Mouse (Mus musculus) bone marrow macrophage, adult 2 months (primary cell): ENCODE data around the gene Gm18596. TPM values are rescaled to one million over a fixed set of nuclear protein-coding genes. Genes with fewer than 3 reads are reported as not detected.
"Not testable (repeated sequence)": the region's sequence is repeated elsewhere in the genome, so short reads cannot be mapped to it uniquely, and the experiment has no call there.

Experiments used
- H3K27ac ChIP-seq: 2 replicates; pipeline ENCODE4 v1.5.1; 2012; ENCODE audit warnings: low read depth, low read length; ENCODE audit not compliant: insufficient read depth
- H3K4me1 ChIP-seq: 2 replicates; pipeline ENCODE4 v1.6.1; 2012; ENCODE audit warnings: low read length; ENCODE audit not compliant: control insufficient read depth, insufficient read depth
- H3K4me3 ChIP-seq: 2 replicates; pipeline ENCODE4 v1.5.1; 2012; ENCODE audit warnings: mild to moderate bottlenecking, low read length, moderate library complexity; ENCODE audit not compliant: insufficient read depth
- CTCF ChIP-seq: IDR thresholded peaks from 2 replicates; pipeline ENCODE4 v1.5.1; 2012; ENCODE audit warnings: low read depth, mild to moderate bottlenecking, low read length, moderate library complexity
- POLR2A ChIP-seq: IDR thresholded peaks from 2 replicates; pipeline ENCODE4 v1.6.1; 2012; ENCODE audit warnings: mild to moderate bottlenecking, low read depth, low read length, borderline replicate concordance
- polyA plus RNA-seq: library from polyadenylated mRNA; stranded (reverse); fragments of >200 nt; gene quantifications from 2 replicates; pipeline ENCODE4 v1.2.4, GENCODE M21; 2012; ENCODE audit not compliant: missing spikeins, insufficient read depth, insufficient read length

The Gm18596 gene
- polyA plus RNA-seq = not detected in 2 replicates

- H3K27ac ChIP-seq, H3K4me3 ChIP-seq, H3K4me1 ChIP-seq: not testable (repeated sequence)
Observed at GRCm38 (mm10) chr10:77741924-77742688, at the start of gene Gm18596. Gene Gm18596, minus strand, starts transcription at chr10:77742638.

GRCm38 (mm10) chr10:77788621-77789020, 46.2 kb upstream of the Gm18596 start:
- no peak for TF ChIP-seq POLR2A
- TF ChIP-seq CTCF = no peak
- Histone ChIP-seq H3K4me3 (no peak overlapping the region), H3K4me1 (no peaks in the 10 kb centered on the region), H3K27ac (no peak overlapping the region)

GRCm38 (mm10) chr10:77787876-77788275, 45.4 kb upstream of the Gm18596 start, which contains the start of gene Gm7137:
Gene Gm7137, minus strand, starts transcription at chr10:77788200.
- not testable (repeated sequence) for H3K4me3 ChIP-seq, H3K4me1 ChIP-seq, H3K27ac ChIP-seq

GRCm38 (mm10) chr10:77783396-77783795, 41.0 kb upstream of the Gm18596 start:
- not testable (repeated sequence) for H3K27ac ChIP-seq, H3K4me1 ChIP-seq, H3K4me3 ChIP-seq

GRCm38 (mm10) chr10:77782442-77782841, 40.0 kb upstream of the Gm18596 start, which contains the start of gene Gm3250:
Gene Gm3250, minus strand, starts transcription at chr10:77782542.
- H3K4me1 ChIP-seq, H3K4me3 ChIP-seq, H3K27ac ChIP-seq: not testable (repeated sequence)

- H3K4me1 ChIP-seq, H3K4me3 ChIP-seq, H3K27ac ChIP-seq: not testable (repeated sequence)
Observed at GRCm38 (mm10) chr10:77776844-77777243, 34.4 kb upstream of the Gm18596 start, which contains the start of gene Gm7138. Gene Gm7138, minus strand, starts transcription at chr10:77776944.

GRCm38 (mm10) chr10:77772142-77772541, 29.7 kb upstream of the Gm18596 start:
- not testable (repeated sequence) for H3K27ac ChIP-seq, H3K4me1 ChIP-seq, H3K4me3 ChIP-seq

GRCm38 (mm10) chr10:77771225-77771624, 28.8 kb upstream of the Gm18596 start, which contains the start of gene Gm3238:
Gene Gm3238, minus strand, starts transcription at chr10:77771325.
- H3K27ac ChIP-seq, H3K4me1 ChIP-seq, H3K4me3 ChIP-seq: not testable (repeated sequence)

GRCm38 (mm10) chr10:77769727-77770126, 27.3 kb upstream of the Gm18596 start:
- TF ChIP-seq POLR2A = no peak
- no peak for TF ChIP-seq CTCF
- H3K4me1 ChIP-seq = no peaks in the 10 kb centered on the region
- no peak overlapping the region for H3K4me3 ChIP-seq
- H3K27ac ChIP-seq = no peak overlapping the region

- not testable (repeated sequence) for H3K27ac ChIP-seq, H3K4me3 ChIP-seq, H3K4me1 ChIP-seq
Observed at GRCm38 (mm10) chr10:77759582-77759981, 17.1 kb upstream of the Gm18596 start, which contains the start of gene Gm3233. Gene Gm3233, minus strand, starts transcription at chr10:77759682.

- H3K4me1 ChIP-seq = no peaks in the 10 kb centered on the region
- H3K4me3 ChIP-seq = no peak overlapping the region
- TF ChIP-seq POLR2A (no peak), CTCF (no peak)
- no peak overlapping the region for H3K27ac ChIP-seq
Observed at GRCm38 (mm10) chr10:77753448-77753847, 11.0 kb upstream of the Gm18596 start.

GRCm38 (mm10) chr10:77752312-77752711, 9.9 kb upstream of the Gm18596 start:
- H3K4me3 ChIP-seq, H3K4me1 ChIP-seq, H3K27ac ChIP-seq: not testable (repeated sequence)

GRCm38 (mm10) chr10:77751254-77751653, 8.8 kb upstream of the Gm18596 start, which contains the start of gene Gm9736:
Gene Gm9736, minus strand, starts transcription at chr10:77751354.
- H3K4me1 ChIP-seq, H3K4me3 ChIP-seq, H3K27ac ChIP-seq: not testable (repeated sequence)

- not testable (repeated sequence) for H3K4me1 ChIP-seq, H3K4me3 ChIP-seq
Observed at GRCm38 (mm10) chr10:77750686-77751085, 8.2 kb upstream of the Gm18596 start.

More at GRCm38 (mm10) chr10:77750686-77751085, 8.2 kb upstream of the Gm18596 start:
- not testable (repeated sequence) for H3K27ac ChIP-seq
